Mouse (Mus musculus): Measurements from ENCODE around the gene Abcf3. TPM values are rescaled to one million over a fixed set of nuclear protein-coding genes. Genes with fewer than 3 reads are reported as not detected.
A peak's percentile ranks its signal among the peaks of the same experiment; 100 is the strongest.

Gene Abcf3
- polyA plus RNA-seq, 1 experiment from 2014 or later, result 38.8 TPM

- Histone ChIP-seq H3K27me3 (replicated peaks) (peaks cover 57% of the 10 kb centered on the region), H3K36me3 (no peaks in the 10 kb centered on the region), H3K27ac (peak overlapping the region; percentile 59; the same call in 1 of the 2 replicates), H3K4me2 (peak overlapping the region; percentile 50), H3K9ac (no peak overlapping the region), H3K9me3 (replicated peaks) (no peaks in the 10 kb centered on the region), H3K4me3 (no peak overlapping the region), H3K4me1 (peaks cover 47% of the 10 kb centered on the region)
- WGBS (ENCODE audit: insufficient replicate concordance), result 48% methylated on average over 4 of the region's 4 CpGs
- ATAC-seq, result peak; percentile 45
Measured at GRCm38 (mm10) chr16:20595737-20596136, 47.4 kb downstream of the Abcf3 start.

GRCm38 (mm10) chr16:20596687-20597441, 48.5 kb downstream of the Abcf3 start:
- no peak overlapping the region for H3K27ac ChIP-seq
- 51% methylated on average over 7 of the region's 7 CpGs for WGBS (ENCODE audit: insufficient replicate concordance)

GRCm38 (mm10) chr16:20600511-20600910, 52.1 kb downstream of the Abcf3 start:
- no peak overlapping the region for H3K4me2 ChIP-seq
- no peaks in the 10 kb centered on the region for H3K9me3 ChIP-seq (replicated peaks)
- peaks cover 18% of the 10 kb centered on the region for H3K36me3 ChIP-seq
- H3K4me3 ChIP-seq, result no peak overlapping the region
- peaks cover 20% of the 10 kb centered on the region for H3K4me1 ChIP-seq
- peaks cover 25% of the 10 kb centered on the region; the same call in 1 of the 2 replicates for H3K27me3 ChIP-seq (replicated peaks)
- no peak for ATAC-seq
- no peak overlapping the region for H3K9ac ChIP-seq
- 68% methylated on average over 5 of the region's 5 CpGs for WGBS (ENCODE audit: insufficient replicate concordance)
- no peak overlapping the region for H3K27ac ChIP-seq

More at GRCm38 (mm10) chr16:20596687-20597441, 48.5 kb downstream of the Abcf3 start:
- Histone ChIP-seq H3K9me3 (replicated peaks) (no peaks in the 10 kb centered on the region), H3K36me3 (no peaks in the 10 kb centered on the region), H3K9ac (no peak overlapping the region), H3K4me2 (no peak overlapping the region), H3K27me3 (replicated peaks) (peaks cover 53% of the 10 kb centered on the region), H3K4me3 (no peak overlapping the region), H3K4me1 (peaks cover 39% of the 10 kb centered on the region)
- no peak for ATAC-seq

- Histone ChIP-seq H3K4me2 (no peak overlapping the region), H3K36me3 (peaks cover 50% of the 10 kb centered on the region), H3K9ac (no peak overlapping the region), H3K9me3 (replicated peaks) (no peaks in the 10 kb centered on the region), H3K27me3 (replicated peaks) (peaks cover 11% of the 10 kb centered on the region; the same call in 1 of the 2 replicates), H3K4me3 (no peak overlapping the region), H3K27ac (no peak overlapping the region), H3K4me1 (peaks cover 7% of the 10 kb centered on the region)
- 80% methylated on average over 9 of the region's 9 CpGs for WGBS (ENCODE audit: insufficient replicate concordance)
- ATAC-seq, result no peak; the same call in 1 of the 2 replicates
Measured at GRCm38 (mm10) chr16:20604705-20605104, 56.3 kb downstream of the Abcf3 start.

- H3K36me3 ChIP-seq, result peaks cover 32% of the 10 kb centered on the region
- peak; percentile 53 for ATAC-seq
- under 1% methylated on average over 28 of the region's 28 CpGs for WGBS (ENCODE audit: insufficient replicate concordance)
- no peaks in the 10 kb centered on the region for H3K27me3 ChIP-seq (replicated peaks)
- peak overlapping the region; percentile 79 for H3K27ac ChIP-seq
- peaks cover 32% of the 10 kb centered on the region for H3K4me1 ChIP-seq
- peak overlapping the region; percentile 93 for H3K4me2 ChIP-seq
- H3K9me3 ChIP-seq (replicated peaks), result no peaks in the 10 kb centered on the region
- peak overlapping the region; percentile 78 for H3K9ac ChIP-seq
- peak overlapping the region; percentile 83 for H3K4me3 ChIP-seq
Measured at GRCm38 (mm10) chr16:20610501-20611356, 62.4 kb downstream of the Abcf3 start.

MicroRNAs within 50 kb of the gene (microRNA counts, 519-probe panel; counts per million panel counts)
- 6,088 counts per million, percentile 92 among the panel's probes with 10 or more counts for microRNA mmu-miR-1224

Small RNA genes within 50 kb of the gene (microRNA-seq; reads per million reads assigned to microRNA genes)
- gene Mir1224, result 2.1 reads per million

Other genes starting within 250 kb of the Abcf3 start
- gene Parl, start 246.2 kb upstream of the Abcf3 start, polyA plus RNA-seq (2016; fragmentation: Nextera tagmentation; extraction: Ambion mirVana), result 62.1 and 63.7 TPM in 2 replicates
- gene Cyp2ab1, start 223.2 kb upstream of the Abcf3 start, polyA plus RNA-seq (2016; fragmentation: Nextera tagmentation; extraction: Ambion mirVana), result not detected in 2 replicates
- gene Abcc5, start 122.2 kb upstream of the Abcf3 start, polyA plus RNA-seq (2016; fragmentation: Nextera tagmentation; extraction: Ambion mirVana), result 28.6 and 30.3 TPM in 2 replicates
- gene Eif2b5, start 49.8 kb upstream of the Abcf3 start, polyA plus RNA-seq (2016; fragmentation: Nextera tagmentation; extraction: Ambion mirVana), result 90.0 and 99.7 TPM in 2 replicates
- gene Dvl3, start 31.6 kb upstream of the Abcf3 start, polyA plus RNA-seq (2016; fragmentation: Nextera tagmentation; extraction: Ambion mirVana), result 8.0 and 8.8 TPM in 2 replicates
- gene Ap2m1, start 13.1 kb upstream of the Abcf3 start, polyA plus RNA-seq (2016; fragmentation: Nextera tagmentation; extraction: Ambion mirVana), result 463 and 468 TPM in 2 replicates
- gene Vwa5b2, start 40.9 kb downstream of the Abcf3 start, polyA plus RNA-seq (2016; fragmentation: Nextera tagmentation; extraction: Ambion mirVana), result 0.23 and 0.30 TPM in 2 replicates
- gene Eef1akmt4, start 63.0 kb downstream of the Abcf3 start, polyA plus RNA-seq (2016; fragmentation: Nextera tagmentation; extraction: Ambion mirVana), result 27.4 and 28.6 TPM in 2 replicates
- 0.21 TPM in 1 of 2 replicates, not detected in the other for gene Gm49333, start 63.0 kb downstream of the Abcf3 start, polyA plus RNA-seq (2016; fragmentation: Nextera tagmentation; extraction: Ambion mirVana)
- gene Alg3, start 63.2 kb downstream of the Abcf3 start, polyA plus RNA-seq (2016; fragmentation: Nextera tagmentation; extraction: Ambion mirVana), result 35.0 and 36.0 TPM in 2 replicates
- gene Camk2n2, start 72.7 kb downstream of the Abcf3 start, polyA plus RNA-seq (2016; fragmentation: Nextera tagmentation; extraction: Ambion mirVana), result 0.56 and 0.61 TPM in 2 replicates
- 0.53 TPM in 1 of 2 replicates, not detected in the other for gene Ece2, start 81.3 kb downstream of the Abcf3 start, polyA plus RNA-seq (2016; fragmentation: Nextera tagmentation; extraction: Ambion mirVana)
- gene Psmd2, start 103.1 kb downstream of the Abcf3 start, polyA plus RNA-seq (2016; fragmentation: Nextera tagmentation; extraction: Ambion mirVana), result 277 and 289 TPM in 2 replicates
- 180 and 187 TPM in 2 replicates for gene Eif4g1, start 119.7 kb downstream of the Abcf3 start, polyA plus RNA-seq (2016; fragmentation: Nextera tagmentation; extraction: Ambion mirVana)
- gene Fam131a, start 144.7 kb downstream of the Abcf3 start, polyA plus RNA-seq (2016; fragmentation: Nextera tagmentation; extraction: Ambion mirVana), result 2.1 and 2.6 TPM in 2 replicates
- gene Polr2h, start 169.1 kb downstream of the Abcf3 start, polyA plus RNA-seq (2016; fragmentation: Nextera tagmentation; extraction: Ambion mirVana), result 66.1 and 68.4 TPM in 2 replicates
- 14.0 and 14.5 TPM in 2 replicates for gene Clcn2, start 169.2 kb downstream of the Abcf3 start, polyA plus RNA-seq (2016; fragmentation: Nextera tagmentation; extraction: Ambion mirVana)
- 0.54 and 0.96 TPM in 2 replicates for gene Chrd, start 184.6 kb downstream of the Abcf3 start, polyA plus RNA-seq (2016; fragmentation: Nextera tagmentation; extraction: Ambion mirVana)
- 2.7 and 2.8 TPM in 2 replicates for gene Thpo, start 185.9 kb downstream of the Abcf3 start, polyA plus RNA-seq (2016; fragmentation: Nextera tagmentation; extraction: Ambion mirVana)

Data from liver, embryonic 12.5 days (tissue).